Mouse (Mus musculus) erythroblast, embryonic 14.5 days (primary cell): ENCODE measurements at regions not wholly inside any gene's neighbourhood (a gene's known extent, or its start where the extent isn't known, plus 50 kb on each side); places are given as distances from the start of the nearest gene placed in this dataset.

Experiments
- H3K27me3 ChIP-seq: 2 replicates; pipeline ENCODE4 v1.6.1; 2012; ENCODE audit warnings: inconsistent platforms; ENCODE audit not compliant: control insufficient read depth
- H3K36me3 ChIP-seq: 2 replicates; pipeline ENCODE4 v1.6.1; 2012; ENCODE audit warnings: mild to moderate bottlenecking, inconsistent platforms; ENCODE audit not compliant: control insufficient read depth
- H3K4me1 ChIP-seq: 2 replicates; pipeline ENCODE4 v1.6.1; 2012; ENCODE audit warnings: inconsistent platforms; ENCODE audit not compliant: control insufficient read depth
- H3K4me3 ChIP-seq: replicated peaks from 2 replicates; pipeline ENCODE3; 2012; ENCODE audit warnings: moderate library complexity, mild to moderate bottlenecking, inconsistent platforms
- H3K9me3 ChIP-seq: 2 replicates; pipeline ENCODE4 v1.6.1; 2012; ENCODE audit warnings: low read length, inconsistent platforms, mixed read lengths; ENCODE audit not compliant: control insufficient read depth
- GATA1 ChIP-seq: IDR thresholded peaks from 2 replicates; pipeline ENCODE4 v1.6.1; 2012; ENCODE audit warnings: low read length, inconsistent platforms, mixed read lengths
- TAL1 ChIP-seq: IDR thresholded peaks from 3 replicates; pipeline ENCODE4 v1.6.1; 2012; ENCODE audit warnings: low read length, inconsistent platforms, mixed read lengths

DNA sequence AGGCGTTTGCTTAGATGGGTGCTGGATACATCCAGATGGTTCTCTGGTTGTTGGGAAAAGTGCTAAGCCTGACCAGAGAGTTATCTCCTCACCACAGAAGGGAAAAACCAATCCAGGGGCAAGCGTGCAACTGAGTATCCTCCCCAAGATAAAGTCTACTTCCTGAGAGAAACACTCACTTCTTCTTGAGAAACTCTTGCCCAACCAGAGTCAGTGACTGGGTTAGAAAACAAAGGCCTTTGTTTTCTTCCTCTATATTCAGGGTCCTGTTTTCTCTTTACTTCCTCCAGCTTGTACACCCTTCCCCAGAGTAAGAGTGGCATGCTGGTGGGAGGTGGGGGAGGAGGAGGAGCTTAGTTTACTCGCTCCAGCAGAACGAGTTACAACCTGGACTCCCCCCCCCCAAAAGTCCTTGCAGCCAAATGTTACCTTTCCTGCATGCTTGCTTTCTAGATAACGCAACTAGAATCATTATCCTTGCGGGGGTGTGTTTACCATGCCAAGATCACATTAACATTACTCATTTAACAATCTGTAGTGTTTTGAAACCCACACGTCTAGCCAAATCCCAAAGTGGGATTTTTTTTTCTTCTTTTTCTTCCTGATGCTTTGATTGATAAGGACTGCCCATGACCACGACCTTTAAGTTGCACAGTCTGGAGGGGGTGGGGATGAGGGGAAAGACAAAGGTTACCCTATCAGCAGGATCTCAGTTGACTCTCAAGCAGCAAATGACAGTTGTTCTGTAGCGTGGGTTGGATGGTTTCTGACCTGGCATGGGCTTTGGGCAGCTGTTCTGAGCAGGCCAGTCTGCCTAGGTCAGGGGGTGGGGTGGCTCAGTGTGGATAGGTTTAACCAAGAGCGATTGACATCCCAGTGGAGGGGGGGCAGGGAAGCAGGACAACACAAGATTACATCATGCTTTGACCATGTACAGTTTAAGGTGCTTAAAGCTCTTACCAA, 147.4 kb upstream of the Ado start:
- Histone ChIP-seq H3K4me3 (no peak overlapping the region), H3K4me1 (no peaks in the 10 kb centered on the region), H3K27me3 (no peaks in the 10 kb centered on the region), H3K36me3 (no peaks in the 10 kb centered on the region), H3K9me3 (no peaks in the 10 kb centered on the region)
- TF ChIP-seq GATA1 (no peak), TAL1 (no peak)

GRCm38 (mm10) chr10:67694751-67695150, 146.0 kb upstream of the Ado start:
- H3K36me3 ChIP-seq, result no peaks in the 10 kb centered on the region
- no peaks in the 10 kb centered on the region for H3K27me3 ChIP-seq
- no peaks in the 10 kb centered on the region for H3K4me1 ChIP-seq
- TF ChIP-seq TAL1 (no peak), GATA1 (no peak)
- no peak overlapping the region for H3K4me3 ChIP-seq
- H3K9me3 ChIP-seq, result no peaks in the 10 kb centered on the region

DNA sequence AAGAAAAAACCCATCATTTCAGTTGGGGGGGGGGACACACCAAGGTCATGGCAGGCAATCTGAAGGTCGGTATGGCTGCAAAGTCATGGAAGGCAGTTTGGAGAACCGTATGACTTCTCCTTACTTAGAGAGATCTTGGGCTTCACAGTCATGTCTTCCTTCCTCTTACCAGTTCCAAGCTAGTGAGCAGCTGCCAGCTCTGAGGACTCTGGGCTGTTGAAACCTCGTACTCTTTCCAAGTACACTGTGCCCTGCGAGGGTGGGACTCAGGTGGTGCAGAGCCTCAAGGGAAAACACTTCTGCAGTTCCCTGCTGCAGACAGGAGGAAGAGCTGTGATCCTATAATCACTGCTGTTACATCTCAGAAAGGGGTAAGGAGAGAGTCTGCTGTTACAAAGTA, 144.8 kb upstream of the Ado start:
- Histone ChIP-seq H3K9me3 (no peaks in the 10 kb centered on the region), H3K4me3 (no peak overlapping the region), H3K27me3 (no peaks in the 10 kb centered on the region), H3K36me3 (no peaks in the 10 kb centered on the region), H3K4me1 (no peaks in the 10 kb centered on the region)
- no peak for TF ChIP-seq TAL1
- no peak for TF ChIP-seq GATA1

DNA sequence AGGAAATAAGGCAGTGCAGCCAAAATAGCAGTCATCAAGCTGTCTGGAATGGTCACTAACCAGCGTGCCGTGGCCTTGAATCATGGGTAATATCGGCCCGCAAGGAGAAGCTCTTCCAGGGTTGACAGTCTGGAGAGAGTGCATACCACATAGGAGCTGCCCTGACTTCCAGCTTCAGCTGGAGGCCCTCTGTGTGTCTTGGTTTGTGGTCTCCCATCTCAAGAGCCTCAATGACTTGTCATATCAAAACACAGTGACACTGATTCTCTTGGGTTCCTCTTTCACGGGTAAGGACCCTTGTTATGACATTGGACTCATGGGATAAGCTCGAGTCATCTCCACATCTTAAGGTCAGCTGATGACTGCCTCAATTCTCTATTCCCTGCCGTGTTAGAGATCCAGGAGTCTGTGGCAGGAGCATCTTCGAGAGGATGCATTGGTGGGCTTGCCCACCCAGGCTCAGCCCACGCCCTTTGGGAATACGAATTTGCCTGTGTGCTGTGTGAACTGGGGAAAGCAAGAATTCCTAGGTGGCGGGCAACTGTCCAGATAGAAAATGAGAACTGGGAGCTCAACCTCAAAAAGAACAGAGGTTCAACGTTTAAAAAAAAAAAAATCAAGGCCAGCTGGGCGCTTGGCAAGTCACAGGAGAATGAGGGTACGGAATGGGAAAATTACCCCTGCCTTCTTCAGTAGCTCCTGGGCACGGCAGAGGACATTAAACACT, 141.4 kb upstream of the Ado start:
- Histone ChIP-seq H3K27me3 (no peaks in the 10 kb centered on the region), H3K36me3 (no peaks in the 10 kb centered on the region), H3K9me3 (no peaks in the 10 kb centered on the region), H3K4me1 (no peaks in the 10 kb centered on the region), H3K4me3 (no peak overlapping the region)
- TF ChIP-seq GATA1, result no peak
- no peak for TF ChIP-seq TAL1

- no peak for TF ChIP-seq GATA1
- no peak for TF ChIP-seq TAL1
- no peaks in the 10 kb centered on the region for H3K27me3 ChIP-seq
- peaks cover under 1% of the 10 kb centered on the region; the same call in 1 of the 2 replicates for H3K9me3 ChIP-seq
- H3K4me3 ChIP-seq, result no peak overlapping the region
- H3K36me3 ChIP-seq, result no peaks in the 10 kb centered on the region
- no peaks in the 10 kb centered on the region for H3K4me1 ChIP-seq
These were observed 130.6 kb upstream of the Ado start for GRCm38 (mm10) chr10:67679382-67679781.

DNA sequence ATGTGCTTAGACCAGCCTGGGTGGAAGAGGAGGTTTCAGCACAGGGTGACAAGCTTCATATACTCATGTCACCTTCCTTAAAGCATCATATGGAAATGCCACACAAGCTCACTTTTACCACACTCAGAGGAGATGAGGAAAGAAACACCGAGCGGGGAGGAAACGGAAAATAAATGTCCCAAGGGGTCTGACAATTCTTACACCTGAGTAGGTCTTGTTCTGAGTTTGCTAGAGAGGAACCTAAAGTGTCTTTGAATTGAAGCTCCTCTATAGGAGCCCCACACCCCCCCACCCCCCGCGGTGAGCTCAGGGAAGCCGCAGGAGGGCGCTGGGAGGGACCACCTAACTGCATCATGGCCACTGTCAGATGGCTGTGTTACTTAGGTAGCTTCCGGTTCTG, 124.7 kb upstream of the Ado start:
- H3K4me3 ChIP-seq, result no peak overlapping the region
- H3K4me1 ChIP-seq, result no peaks in the 10 kb centered on the region
- peaks cover 8% of the 10 kb centered on the region; the same call in 1 of the 2 replicates for H3K9me3 ChIP-seq
- H3K27me3 ChIP-seq, result no peaks in the 10 kb centered on the region
- no peaks in the 10 kb centered on the region for H3K36me3 ChIP-seq
- no peak for TF ChIP-seq TAL1
- no peak for TF ChIP-seq GATA1

- H3K27me3 ChIP-seq, result no peaks in the 10 kb centered on the region
- H3K36me3 ChIP-seq, result no peaks in the 10 kb centered on the region
- peaks cover 8% of the 10 kb centered on the region; the same call in 1 of the 2 replicates for H3K9me3 ChIP-seq
- no peaks in the 10 kb centered on the region for H3K4me1 ChIP-seq
- TF ChIP-seq GATA1 (no peak), TAL1 (no peak)
- H3K4me3 ChIP-seq, result no peak overlapping the region
These were observed 123.5 kb upstream of the Ado start for GRCm38 (mm10) chr10:67672281-67672680.

- Histone ChIP-seq H3K36me3 (no peaks in the 10 kb centered on the region), H3K4me3 (no peak overlapping the region), H3K27me3 (no peaks in the 10 kb centered on the region), H3K4me1 (no peaks in the 10 kb centered on the region), H3K9me3 (peaks cover 6% of the 10 kb centered on the region; the same call in 1 of the 2 replicates)
- TF ChIP-seq TAL1 (no peak), GATA1 (no peak)
These were observed 120.3 kb upstream of the Ado start for GRCm38 (mm10) chr10:67669066-67669465.

- Histone ChIP-seq H3K4me3 (no peak overlapping the region), H3K4me1 (no peaks in the 10 kb centered on the region), H3K36me3 (no peaks in the 10 kb centered on the region), H3K27me3 (no peaks in the 10 kb centered on the region), H3K9me3 (no peaks in the 10 kb centered on the region)
- no peak for TF ChIP-seq TAL1
- TF ChIP-seq GATA1, result no peak
These were observed 114.3 kb upstream of the Ado start for GRCm38 (mm10) chr10:67663028-67663427.
